Mouse (Mus musculus): ENCODE results near the gene Kxd1. TPM values are rescaled to one million over a fixed set of nuclear protein-coding genes. Genes with fewer than 3 reads are reported as not detected.

Kxd1 gene
- total RNA-seq, 2 experiments from 2014 or later: 64.9 to 73.0 TPM

DNA sequence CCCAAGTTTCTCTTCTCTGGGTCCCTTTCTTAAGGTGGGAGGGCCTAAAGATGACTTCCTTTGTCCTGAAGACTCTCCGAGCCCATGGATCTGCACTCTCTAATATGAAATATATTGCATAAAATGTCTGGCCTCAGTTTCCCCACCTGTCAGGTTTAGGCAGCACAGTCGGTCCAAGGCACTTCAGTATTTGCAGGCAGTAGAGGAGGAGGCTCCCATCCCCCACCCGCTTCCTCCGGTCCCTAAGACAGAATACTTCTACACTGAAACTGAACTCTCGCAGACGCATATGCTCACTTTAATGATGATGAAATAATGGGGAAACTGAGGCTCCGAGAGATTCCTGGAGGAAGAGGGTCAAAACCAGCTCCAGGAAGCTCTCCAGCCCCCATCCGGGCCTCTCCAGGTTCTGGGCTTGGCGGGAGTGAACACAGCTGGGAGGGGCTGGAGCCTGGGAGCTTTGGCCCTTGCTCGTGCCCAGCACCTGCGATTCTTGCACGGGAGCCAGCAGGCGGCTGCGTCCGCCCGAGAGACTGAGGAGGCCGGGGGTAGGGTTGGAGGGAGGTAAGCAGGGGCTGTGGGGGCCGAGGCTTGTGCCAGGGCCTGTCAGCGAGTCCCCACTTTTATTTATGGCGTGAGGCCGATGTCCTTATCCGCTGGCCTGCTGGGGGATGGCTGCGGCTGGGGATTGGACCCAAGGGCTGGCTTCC, 25.8 kb downstream of the Kxd1 start:
- intact Hi-C loops (cut with DNase I; ENCODE audit: low total_unique reads): loop anchor here (2.0 to 5.0 kb wide), 2 partner anchors 117 to 170 kb away; no protein-coding TSS in a partner anchor

DNA sequence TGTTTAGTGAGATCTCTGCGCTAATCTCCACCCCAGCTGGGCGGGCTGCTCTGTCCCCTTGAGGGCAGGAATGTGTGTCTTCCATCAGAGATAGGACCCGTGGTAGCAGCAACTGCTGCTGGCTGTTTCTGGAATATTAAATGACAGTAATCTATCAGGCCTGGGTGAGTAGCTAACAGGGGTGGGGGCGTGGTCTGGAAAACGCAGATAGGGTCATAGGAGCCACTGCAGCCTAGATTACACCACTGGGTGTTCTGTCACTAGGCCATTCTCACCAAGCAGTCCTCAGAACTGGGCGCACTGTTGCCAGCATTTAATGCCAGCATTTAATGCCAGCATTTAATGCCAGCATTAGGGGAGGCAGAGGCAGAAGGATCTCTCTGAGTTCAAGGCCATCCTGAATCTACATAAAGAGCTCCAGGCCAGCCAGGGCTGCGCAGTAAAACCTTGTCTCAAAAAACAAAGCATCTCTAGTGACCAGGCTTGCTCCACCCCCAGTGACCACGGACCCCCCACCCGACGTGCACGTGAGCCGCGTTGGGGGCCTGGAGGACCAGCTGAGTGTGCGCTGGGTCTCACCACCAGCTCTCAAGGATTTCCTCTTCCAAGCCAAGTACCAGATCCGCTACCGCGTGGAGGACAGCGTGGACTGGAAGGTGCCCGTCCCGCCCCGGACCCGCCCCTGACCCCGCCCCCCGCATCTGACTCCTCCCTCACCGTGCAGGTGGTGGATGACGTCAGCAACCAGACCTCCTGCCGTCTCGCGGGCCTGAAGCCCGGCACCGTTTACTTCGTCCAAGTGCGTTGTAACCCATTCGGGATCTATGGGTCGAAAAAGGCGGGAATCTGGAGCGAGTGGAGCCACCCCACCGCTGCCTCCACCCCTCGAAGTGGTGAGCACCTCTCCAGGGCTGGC, 27.1 kb downstream of the Kxd1 start:
- intact Hi-C loops (cut with DNase I; ENCODE audit: low total_unique reads): loop anchor here (2.0 to 5.0 kb wide), 2 partner anchors 116 to 168 kb away; no protein-coding TSS in a partner anchor
- DNase-seq: no peak

More for the DNA sequence above, 25.8 kb downstream of the Kxd1 start:
- DNase-seq: peak; percentile 77

DNA sequence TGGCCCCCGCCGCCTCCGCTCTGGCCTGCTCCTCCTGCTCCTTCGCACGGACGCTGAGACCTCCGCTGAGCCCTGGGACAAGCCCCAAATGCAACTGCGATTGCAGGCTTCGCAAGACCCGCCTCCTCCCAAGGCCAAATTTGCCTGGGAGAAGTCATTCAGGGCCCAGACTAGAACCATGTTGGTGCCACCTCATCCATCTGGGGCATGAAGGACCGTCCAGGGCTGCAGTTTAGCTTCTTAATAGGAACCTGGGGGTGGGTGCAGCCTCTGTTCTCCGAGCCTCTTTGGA, 32.0 kb downstream of the Kxd1 start:
- intact Hi-C loops (cut with DNase I; ENCODE audit: low total_unique reads): loop anchor here (10.0 kb wide), 1 partner anchor 51 kb away; no protein-coding TSS in a partner anchor
- DNase-seq: no peak

DNA sequence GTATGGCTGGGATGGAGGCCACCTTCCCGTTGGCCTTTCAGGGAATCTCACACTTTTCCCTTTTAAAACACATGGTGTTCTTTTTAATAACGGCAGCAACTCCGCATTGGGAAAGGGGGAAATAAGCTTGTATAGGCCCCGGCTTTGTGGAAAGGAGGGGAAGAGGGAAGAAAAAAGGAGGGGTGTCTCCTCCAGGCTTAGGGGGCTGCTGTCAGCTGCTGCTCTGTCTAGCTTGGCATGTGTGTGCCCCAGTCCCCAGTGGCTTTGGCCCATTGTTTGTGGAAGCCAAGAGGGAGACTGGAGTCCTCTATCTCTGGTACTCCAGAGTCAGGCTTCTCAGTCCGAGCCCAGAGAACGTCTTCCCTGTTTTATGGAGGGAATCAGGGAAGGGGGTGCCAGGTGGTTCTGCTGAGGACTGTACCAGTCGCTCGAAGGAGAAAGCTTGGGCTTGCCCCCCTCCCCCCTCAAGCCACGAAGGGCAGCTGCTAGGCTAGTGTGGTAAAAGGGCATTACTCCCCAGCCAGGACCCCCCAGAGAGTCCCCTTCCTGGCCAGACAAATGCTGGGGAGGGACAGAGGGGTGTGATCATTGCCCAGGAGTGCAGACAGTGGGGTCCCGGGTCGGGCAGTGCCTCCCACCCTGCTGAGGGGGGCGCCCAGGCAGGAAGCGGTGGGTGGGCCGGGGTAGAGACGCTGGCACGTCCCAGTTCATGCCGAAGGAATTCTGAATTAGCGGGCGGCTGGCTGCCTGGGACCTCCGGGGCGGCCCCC, 32.6 kb downstream of the Kxd1 start:
- intact Hi-C loops (cut with DNase I; ENCODE audit: low total_unique reads): loop anchor here (10.0 kb wide), 1 partner anchor 50 kb away; no protein-coding TSS in a partner anchor
- no peak for DNase-seq

DNA sequence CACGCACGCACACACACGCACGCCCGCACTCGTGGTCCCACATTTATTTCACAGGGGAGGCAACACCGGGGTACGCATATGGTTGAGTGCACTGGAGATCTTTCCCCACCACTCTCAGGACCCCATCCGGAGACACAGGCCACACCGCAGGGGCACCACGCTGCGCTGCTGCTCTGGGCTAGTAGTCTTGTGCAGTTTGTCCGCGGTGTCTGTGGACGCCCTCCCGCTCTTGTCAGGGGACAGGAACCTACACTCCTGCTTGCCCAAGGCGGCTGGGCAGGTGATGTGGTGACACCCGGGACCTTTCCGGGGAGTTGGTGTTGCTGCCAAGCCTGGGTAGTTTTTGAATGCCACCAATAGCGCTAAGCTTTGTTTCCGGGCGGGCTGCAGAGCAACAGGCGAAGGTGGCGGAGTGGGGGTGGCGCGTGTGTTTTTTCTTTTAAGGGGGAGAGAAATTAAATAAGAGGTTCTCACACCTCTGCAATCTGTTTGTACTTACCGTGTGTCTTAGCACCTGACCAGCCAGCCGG, 33.3 kb downstream of the Kxd1 start:
- no peak for DNase-seq
- intact Hi-C loops (cut with DNase I; ENCODE audit: low total_unique reads): loop anchor here (10.0 kb wide), 1 partner anchor 50 kb away; no protein-coding TSS in a partner anchor

DNA sequence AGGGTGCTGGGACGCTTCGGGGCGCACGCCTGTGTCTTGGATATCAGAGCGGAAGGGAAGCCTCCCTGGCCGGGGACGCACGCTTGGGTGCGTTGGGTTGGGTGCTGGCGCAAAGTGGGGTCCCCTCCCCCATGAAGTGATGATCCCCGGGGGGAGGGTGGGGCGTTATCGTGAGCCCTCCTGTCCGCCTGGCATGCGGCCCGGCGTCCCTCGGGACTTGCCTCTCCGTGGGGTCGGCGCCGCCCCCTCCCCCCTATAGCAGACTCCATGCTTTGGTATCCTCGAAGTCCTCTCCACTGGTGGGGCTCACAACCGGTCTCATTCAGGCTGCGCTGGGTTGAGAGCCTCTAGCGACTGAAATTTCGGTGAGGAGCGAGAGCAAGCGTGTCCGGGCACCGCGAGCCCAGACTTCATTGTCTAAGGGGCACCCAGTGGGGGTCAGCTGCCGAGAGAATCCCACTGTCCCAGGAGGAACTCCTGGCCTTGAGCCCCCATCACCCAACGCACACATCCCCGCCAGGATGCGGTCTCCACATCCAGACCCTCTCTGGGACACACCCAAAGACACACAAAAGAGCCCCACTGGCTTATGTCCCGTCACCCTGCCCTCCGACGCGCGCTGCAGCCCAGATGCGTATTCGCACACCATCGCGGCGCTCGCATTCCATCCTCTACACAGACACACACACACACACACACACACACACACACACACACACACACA, 33.9 kb downstream of the Kxd1 start:
- intact Hi-C loops (cut with DNase I; ENCODE audit: low total_unique reads): loop anchor here (10.0 kb wide), 1 partner anchor 49 kb away; no protein-coding TSS in a partner anchor
- no peak for DNase-seq

DNA sequence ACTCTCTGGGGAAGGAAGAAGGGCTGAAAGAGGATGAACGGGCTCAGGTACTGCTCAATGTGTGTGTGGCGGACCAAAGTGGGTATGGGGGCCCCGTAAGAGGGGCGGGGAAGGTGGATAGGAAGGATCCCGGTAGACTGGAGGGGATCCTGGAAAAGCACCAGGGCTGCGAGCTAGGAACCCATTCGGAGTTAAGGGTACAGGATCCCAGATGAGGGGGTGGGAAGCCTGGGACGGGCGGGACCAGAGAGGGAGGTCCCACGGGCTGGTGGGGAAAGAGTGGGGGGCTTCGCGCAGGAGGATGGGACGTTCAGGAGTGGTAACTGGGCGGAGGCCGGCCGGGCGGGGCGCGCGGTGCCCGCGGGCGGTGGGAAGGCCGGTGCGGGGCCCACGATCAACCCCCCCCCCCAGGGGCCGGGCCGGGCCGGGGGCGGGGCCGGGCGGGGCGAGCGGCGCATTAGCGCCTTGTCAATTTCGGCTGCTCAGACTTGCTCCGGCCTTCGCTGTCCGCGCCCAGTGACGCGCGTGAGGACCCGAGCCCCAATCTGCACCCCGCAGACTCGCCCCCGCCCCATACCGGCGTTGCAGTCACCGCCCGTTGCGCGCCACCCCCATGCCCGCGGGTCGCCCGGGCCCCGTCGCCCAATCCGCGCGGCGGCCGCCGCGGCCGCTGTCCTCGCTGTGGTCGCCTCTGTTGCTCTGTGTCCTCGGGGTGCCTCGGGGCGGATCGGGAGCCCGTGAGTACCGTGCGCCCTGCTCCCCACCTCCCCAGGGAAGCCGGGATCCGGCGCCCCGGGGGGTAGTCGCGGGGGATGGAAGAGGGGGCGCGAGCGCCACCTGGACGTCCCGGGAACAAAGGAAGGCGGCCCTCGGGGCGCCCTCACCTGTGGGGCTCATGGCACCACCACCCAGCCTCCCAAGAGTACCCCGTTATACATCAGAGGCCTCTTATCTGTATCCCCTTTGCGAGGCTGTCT, 34.8 kb downstream of the Kxd1 start, which contains the start of gene Crlf1:
Crlf1 (plus strand) TSS at position 495 of the 977 bp plus-strand sequence.
- intact Hi-C loops (cut with DNase I; ENCODE audit: low total_unique reads): loop anchor here (10.0 kb wide), 1 partner anchor 48 kb away; no protein-coding TSS in a partner anchor
- no peak for DNase-seq

DNA sequence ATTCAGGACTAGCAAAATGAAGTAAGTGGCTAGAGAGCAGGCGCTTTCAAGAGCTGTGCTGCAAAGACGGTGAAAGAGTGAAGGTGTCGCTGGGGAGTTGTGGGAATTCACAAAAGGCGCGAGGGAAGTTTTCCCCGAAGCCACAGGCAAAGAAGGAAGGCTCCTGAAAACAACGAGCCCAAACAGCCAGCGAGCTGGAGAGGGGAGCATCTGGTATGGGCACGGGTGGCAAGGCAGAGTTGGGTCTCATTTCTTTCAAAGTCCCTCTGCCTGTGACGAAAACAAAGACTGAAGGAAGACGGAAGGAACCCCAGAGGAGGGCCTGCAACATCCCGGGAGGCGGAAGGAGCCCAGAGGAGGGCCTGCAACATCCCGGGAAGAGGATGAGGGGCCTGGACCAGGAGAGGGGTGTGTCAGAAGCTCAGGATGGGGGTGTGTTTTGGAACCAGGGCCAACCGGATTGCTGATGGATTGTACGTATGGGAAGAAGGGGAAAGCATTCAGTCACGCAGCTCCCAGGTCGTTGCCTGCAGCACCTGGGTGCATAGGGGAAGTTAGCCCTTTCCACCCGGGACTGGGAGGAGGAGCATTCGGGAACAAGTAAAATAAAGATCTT, 36.8 kb downstream of the Kxd1 start:
- DNase-seq: no peak
- intact Hi-C loops (cut with DNase I; ENCODE audit: low total_unique reads): loop anchor here (10.0 kb wide), 1 partner anchor 46 kb away; no protein-coding TSS in a partner anchor

DNA sequence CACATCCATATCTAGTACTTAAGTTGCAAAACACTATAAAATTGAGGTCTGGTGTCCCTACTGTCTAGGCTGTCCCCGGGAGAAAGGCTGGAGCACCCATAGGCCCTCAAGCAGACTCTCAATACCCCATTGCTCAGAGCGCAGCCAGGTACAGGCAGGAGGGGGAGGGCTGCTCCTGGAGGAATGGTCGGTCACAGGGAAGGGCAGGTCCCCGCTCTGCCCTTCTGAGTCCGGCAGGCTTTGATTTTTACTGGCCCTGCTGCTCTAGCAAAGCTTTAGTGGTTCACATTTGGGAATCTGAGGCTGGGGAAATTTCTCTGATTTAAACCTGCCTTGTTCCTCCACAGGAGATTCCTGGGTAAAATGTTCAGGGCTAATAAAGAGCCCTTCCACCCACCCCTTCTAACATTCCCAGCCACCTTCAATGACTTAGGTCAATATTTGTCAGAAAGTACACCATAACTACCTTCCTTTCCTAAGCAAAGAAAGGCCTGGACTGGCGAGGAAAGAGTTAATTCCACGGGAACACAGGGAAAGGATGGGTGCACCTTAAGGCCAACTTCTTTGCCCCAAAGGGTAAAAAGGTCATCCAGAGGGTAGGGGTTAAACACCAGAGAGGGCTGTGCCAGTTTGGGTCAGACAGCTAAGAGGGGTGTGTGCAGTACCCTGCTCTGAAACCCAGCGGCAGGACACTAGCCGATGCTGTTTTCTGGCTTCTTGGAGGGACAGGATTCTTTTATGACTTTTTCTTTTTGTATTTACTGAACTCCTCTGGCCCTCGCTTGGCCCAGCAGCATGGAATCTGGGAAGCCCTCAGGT, 37.5 kb downstream of the Kxd1 start:
- intact Hi-C loops (cut with DNase I; ENCODE audit: low total_unique reads): loop anchor here (10.0 kb wide), 1 partner anchor 45 kb away; no protein-coding TSS in a partner anchor
- no peak for DNase-seq

DNA sequence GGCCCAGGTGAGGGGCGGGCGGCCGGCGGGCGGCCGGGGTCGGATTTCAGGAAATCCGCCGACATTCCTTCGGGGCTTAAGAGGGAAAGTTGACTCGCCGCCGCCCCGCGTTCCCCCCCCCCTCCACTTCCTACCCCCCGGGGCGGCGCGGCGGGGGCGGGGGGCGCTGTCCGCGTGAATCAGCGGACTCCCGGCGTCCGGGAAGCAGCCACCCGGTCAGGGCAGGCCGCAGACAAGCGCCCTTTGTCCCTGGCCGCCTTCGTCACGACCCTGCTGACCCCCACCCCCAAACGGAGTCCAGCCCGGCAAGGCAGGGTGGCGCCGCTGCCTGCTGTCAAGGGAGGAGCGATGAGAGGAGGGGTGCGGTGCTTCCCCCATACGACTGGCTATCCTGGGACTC, 38.2 kb downstream of the Kxd1 start:
- DNase-seq: no peak
- intact Hi-C loops (cut with DNase I; ENCODE audit: low total_unique reads): no loop called here

DNA sequence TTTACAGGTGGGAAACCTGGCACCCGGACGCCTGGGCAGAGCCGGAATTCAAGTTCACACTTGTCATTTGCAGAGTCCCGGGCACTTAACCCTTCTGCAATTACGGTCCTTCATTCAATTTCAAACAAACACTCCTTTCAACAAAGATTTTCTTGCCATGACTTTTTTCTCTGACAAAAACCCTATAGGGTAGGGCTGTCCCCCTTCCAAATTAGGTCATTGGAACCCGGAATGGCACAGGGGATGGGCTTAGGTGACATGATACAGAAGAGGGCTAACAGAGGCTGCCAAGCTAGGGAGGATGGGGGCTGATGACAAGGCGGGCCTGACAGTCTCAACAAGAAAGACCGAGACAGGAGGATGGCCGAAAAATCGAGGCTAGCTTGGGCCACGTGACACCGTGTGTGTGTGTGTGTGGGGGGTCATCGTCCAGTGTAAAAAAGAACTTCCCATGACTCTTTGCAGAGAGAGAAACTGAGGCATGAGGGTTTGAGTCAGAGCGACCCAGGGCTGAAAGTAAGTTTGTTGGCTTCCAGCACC, 38.8 kb downstream of the Kxd1 start:
- intact Hi-C loops (cut with DNase I; ENCODE audit: low total_unique reads): no loop called here
- no peak for DNase-seq

DNA sequence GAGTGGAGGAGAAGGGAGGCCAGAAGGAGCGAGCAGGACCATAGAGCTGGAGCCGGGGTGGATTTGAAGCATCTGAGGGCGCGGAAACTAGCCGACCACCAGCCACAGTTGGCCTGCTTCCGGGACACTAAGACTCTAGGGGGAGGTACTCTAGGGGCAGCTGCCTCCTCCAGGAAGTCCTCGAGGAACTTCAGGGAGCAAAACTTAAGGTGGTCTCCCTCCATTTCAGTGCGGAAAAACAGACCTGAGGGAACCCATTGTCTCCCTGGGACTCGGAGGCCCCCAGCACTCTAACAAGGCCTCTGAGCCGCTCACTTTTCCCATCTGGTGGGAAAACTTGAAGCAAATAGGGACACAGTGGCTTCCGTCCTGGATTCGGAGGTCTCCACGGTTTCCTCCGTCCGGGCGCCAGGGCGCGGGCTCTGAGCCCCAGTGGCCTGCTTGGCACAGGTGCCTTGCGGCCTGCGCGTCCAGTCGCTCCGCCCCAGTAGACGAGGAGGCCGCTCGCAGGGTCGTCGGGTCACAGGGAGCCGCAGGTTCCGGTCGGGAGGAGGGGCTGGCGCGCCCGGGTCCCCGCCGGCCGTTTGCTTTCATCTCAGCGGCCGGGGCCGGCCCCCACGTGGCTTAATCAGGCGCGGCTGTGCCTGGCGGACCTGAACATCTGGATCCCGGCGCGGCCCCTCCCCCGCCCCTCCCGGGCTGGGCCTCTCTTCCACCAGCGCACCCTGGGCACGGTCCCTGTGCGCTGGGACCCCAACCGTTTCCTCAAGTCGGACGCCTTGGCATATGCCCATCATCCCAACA, 39.6 kb downstream of the Kxd1 start:
- intact Hi-C loops (cut with DNase I; ENCODE audit: low total_unique reads): no loop called here

DNA sequence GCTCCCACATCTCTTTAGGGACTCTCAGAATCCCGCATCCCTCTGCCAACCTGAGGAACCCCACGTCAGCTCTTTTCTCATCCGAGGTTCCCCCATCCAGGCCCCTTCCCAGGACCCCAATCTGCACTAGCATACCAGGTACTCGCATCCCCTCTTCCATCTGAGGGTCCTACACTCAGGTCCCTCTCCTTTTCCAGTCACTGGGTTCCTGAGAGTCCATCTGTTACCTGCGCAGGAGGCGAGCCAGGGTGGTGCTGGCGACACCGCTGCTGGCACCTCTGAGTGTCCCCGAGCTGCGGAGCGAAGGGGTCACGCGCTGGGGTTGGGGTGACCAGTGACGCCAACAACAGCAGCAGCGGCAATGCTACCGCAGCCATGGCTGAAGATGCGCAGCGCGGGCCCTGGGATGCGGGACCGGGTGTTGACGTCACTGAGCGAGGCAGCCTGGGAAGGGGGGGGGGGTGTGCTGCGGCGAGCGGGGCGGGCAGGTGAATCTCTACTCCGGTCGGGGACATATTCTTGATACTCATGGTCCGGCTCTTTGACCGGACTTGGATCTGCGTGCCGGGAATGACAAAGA, 40.7 kb downstream of the Kxd1 start, which contains the start of gene Tmem59l:
Tmem59l (minus strand) TSS at position 418 of the 580 bp plus-strand sequence.
- no peak for DNase-seq
- intact Hi-C loops (cut with DNase I; ENCODE audit: low total_unique reads): no loop called here

More for the DNA sequence above, 39.6 kb downstream of the Kxd1 start:
- DNase-seq: no peak

DNA sequence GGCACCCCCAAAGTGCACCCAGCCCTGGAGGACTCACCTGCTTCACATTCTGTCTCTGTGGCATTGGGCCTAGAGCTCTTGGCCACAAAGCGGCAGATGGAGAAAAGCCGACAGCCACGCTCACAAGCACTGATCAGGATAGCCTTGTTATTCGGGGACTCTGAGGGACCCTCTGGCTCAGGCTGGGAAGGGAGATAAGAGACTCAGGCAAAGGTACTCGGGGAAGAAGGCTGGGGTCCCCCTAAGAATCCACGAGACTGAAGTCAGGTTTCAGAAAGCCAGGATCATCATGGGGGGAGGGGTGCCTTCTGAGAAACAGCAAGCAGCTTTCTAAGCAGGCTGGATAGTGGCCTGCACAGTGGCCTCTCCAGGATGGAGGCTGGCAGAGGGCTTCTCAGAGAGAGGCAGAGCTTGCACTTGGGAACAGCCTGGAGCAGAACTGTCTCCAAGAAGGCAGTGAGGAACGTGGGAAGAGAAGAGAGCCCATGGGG, 41.5 kb downstream of the Kxd1 start:
- DNase-seq: no peak
- intact Hi-C loops (cut with DNase I; ENCODE audit: low total_unique reads): no loop called here

DNA sequence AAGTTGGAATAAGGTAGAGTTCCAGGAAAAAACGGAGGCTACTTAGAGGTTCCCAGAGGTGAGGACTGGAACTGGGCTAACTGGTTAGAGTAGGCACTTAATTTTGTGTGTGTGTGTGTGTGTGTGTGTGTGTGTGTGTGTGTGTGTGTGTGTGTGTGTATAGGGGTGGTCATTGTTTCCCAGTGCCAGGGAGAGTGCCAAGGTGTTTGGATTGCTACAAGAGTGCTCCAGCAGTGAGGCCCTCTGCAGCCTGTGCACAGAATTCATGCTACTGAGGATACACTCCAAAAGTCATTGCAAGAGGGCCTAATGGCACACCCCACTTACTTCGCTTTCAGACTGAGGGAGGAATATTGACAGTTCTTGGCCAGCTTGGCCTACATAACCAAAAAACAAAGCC, 44.8 kb downstream of the Kxd1 start:
- DNase-seq: no peak
- intact Hi-C loops (cut with DNase I; ENCODE audit: low total_unique reads): no loop called here
